Comparison of ENCODE assay signal across 27 mouse cellular contexts in genomic region chr7:25620751-25621150, GRCm38 (mm10). TPM values are rescaled to one million over a fixed set of nuclear protein-coding genes. Genes with fewer than 3 reads are reported as not detected.
DNase-seq lines count a peak whose midpoint lies in the region; ATAC-seq lines count a peak whose summit lies in the region.
"Had no signal": no experiment of that assay in that cellular context is flagged by ENCODE, and none has a peak within 500 bp of the region (broad histone marks: within the 10 kb centered on the region; RNA-seq: fewer than 3 reads in every experiment).

No protein-coding gene starts in this region.

- peak; percentile 20 for DNase-seq in cerebellum, adult 9-10 months
- DNase-seq in gastrocnemius, postnatal 25 days: peak; percentile 3
- no peak for DNase-seq in gastrocnemius, postnatal 14 days
- peak; percentile 4 for DNase-seq in kidney, postnatal 10 days
- DNase-seq in kidney, postnatal 14 days: no peak
- peak; percentile 14 for DNase-seq in urinary bladder, adult 2 months (ENCODE audit: low spot score)
- no peak for DNase-seq in urinary bladder, postnatal 25 days (ENCODE audit: low spot score)
- DNase-seq: adrenal gland, postnatal 14 days; embryo, embryonic 11 days; heart, postnatal 10 days; kidney, adult 18-20 months had no signal

- ATAC-seq in cerebellum, adult (ENCODE audit: insufficient number of reproducible peaks, low FRiP score, low TSS enrichment): no peak
- ATAC-seq: forebrain, embryonic 15.5 days; intestine, embryonic 15.5 days had no signal

- intact Hi-C loops in gastrocnemius, postnatal 14 days (cut with DNase I; ENCODE audit: low total_unique reads): no loop called here

RNA-seq across cellular contexts. Expression of gene Dmac2, which starts 1.5 kb away (rescaled TPM):
- 10 to 100 TPM; 36.9 to 38.6 TPM for total RNA-seq in gastrocnemius, postnatal 25 days (2021)
- total RNA-seq in gastrocnemius, postnatal 14 days (2021): 10 to 100 TPM; 24.2 to 31.3 TPM
- polyA plus RNA-seq in urinary bladder, adult 2 months (2012; rRNA removed): 38.9 and 44.1 TPM in 2 replicates

RNA-seq across cellular contexts. Expression of gene Erich4, which starts 5.1 kb away (rescaled TPM):
- total RNA-seq in gastrocnemius, postnatal 25 days (2021): not detected
- not detected for total RNA-seq in gastrocnemius, postnatal 14 days (2021)
- polyA plus RNA-seq in urinary bladder, adult 2 months (2012; rRNA removed): not detected in 2 replicates
- total RNA-seq: adrenal gland, adult 18-20 months; adrenal gland, postnatal 14 days; common myeloid progenitor, adult 5-6 weeks; gastrocnemius, postnatal 4 days; heart, postnatal 10 days; MEL had no signal
- polyA plus RNA-seq: C2C12; embryonic facial prominence, embryonic 11.5 days; embryonic facial prominence, embryonic 15.5 days; erythroblast, embryonic 14.5 days; forebrain, embryonic 10.5 days; forebrain, embryonic 15.5 days; heart, adult 2 months; heart, embryonic 14.5 days; hindbrain, embryonic 10.5 days; hindbrain, embryonic 14.5 days had no signal

RNA-seq across cellular contexts. Expression of gene B3gnt8, which starts 5.7 kb away (rescaled TPM):
- 1 to 10 TPM in 1 of 2 experiments, under 1 TPM in 1; 0.87 to 1.5 TPM for total RNA-seq in gastrocnemius, postnatal 25 days (2021)
- total RNA-seq in gastrocnemius, postnatal 14 days (2021): 1 to 10 TPM; 2.2 to 2.4 TPM
- polyA plus RNA-seq in urinary bladder, adult 2 months (2012; rRNA removed): 13.2 and 14.1 TPM in 2 replicates

RNA-seq across cellular contexts. Expression of gene Bckdha, which starts 38.0 kb away (rescaled TPM):
- total RNA-seq in gastrocnemius, postnatal 25 days (2021): 10 to 100 TPM; 73.7 to 80.6 TPM
- 10 to 100 TPM; 58.0 to 78.3 TPM for total RNA-seq in gastrocnemius, postnatal 14 days (2021)
- 90.1 and 102 TPM in 2 replicates for polyA plus RNA-seq in urinary bladder, adult 2 months (2012; rRNA removed)

RNA-seq across cellular contexts. Expression of gene Exosc5, which starts 38.2 kb away (rescaled TPM):
- 10 to 100 TPM; 19.5 to 20.8 TPM for total RNA-seq in gastrocnemius, postnatal 25 days (2021)
- 10 to 100 TPM; 21.3 to 21.6 TPM for total RNA-seq in gastrocnemius, postnatal 14 days (2021)
- polyA plus RNA-seq in urinary bladder, adult 2 months (2012; rRNA removed): 50.4 and 64.6 TPM in 2 replicates

Comparison
In these comparisons a context has a peak if more than half of its experiments do, and no peak if none do; other contexts are left out.
1. DNase-seq: peak in cerebellum, adult 9-10 months (single experiment), gastrocnemius, postnatal 25 days (single experiment), kidney, postnatal 10 days (single experiment) and urinary bladder, adult 2 months (single experiment); none in gastrocnemius, postnatal 14 days (single experiment), kidney, postnatal 14 days (single experiment) and urinary bladder, postnatal 25 days (single experiment).